Mouse (Mus musculus) central nervous system, embryonic 18 days (tissue): ENCODE data around the gene 1700080E11Rik. TPM values are rescaled to one million over a fixed set of nuclear protein-coding genes. Genes with fewer than 3 reads are reported as not detected.

ENCODE experiments used
- polyA plus RNA-seq: library from polyadenylated mRNA; depleted of rRNA; stranded (reverse); fragments of >200 nt; gene quantifications from 2 replicates; pipeline ENCODE4 v1.2.3, GENCODE M21; 2012; rRNA removed

1700080E11Rik gene
- not detected in 2 replicates for polyA plus RNA-seq

GRCm38 (mm10) chr9:105144992-105145391 is at the start of gene 1700080E11Rik:
Gene 1700080E11Rik (minus strand): TSS chr9:105145092.

DNA sequence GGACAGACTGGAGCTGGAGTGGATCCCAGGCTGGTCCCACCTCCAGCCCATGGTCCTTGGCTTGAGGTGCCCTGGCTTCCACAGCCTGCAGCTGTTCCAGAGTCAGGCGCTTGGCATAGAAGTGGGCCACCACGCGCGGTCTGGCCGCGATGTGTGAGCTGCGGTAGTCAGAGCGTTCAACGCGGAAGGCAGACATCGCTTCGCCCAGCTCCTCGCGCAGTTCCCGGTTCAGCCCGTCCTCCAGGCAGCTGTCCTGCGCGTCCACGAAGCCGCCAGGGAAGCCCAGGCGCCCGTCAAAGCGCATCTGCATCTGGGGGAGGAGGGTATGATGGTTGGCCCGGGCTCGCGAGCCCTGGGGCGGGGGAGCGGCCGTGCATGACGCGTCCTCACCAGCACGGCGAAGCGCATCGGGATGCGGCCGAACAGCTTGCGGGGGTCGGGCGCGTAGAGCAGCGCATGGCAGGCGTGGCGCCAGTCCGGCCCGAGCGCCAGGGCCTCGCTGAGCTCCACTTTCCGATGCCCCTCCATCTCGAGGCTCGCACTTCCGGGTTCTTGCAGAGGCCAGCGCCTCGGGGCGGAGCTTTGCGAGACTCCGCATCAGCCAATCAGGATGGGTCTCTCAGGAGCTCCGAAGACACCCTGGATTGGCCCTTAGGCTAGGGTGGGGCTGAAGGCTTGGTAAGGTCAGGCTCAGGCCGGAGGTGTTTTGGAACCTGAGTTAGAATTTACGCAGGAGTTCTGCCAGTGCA is 13.5 kb downstream of the 1700080E11Rik start, which contains the start of gene Nudt16:
Nudt16 (minus strand) TSS at position 572 of the 749 bp plus-strand sequence.

Other genes with a start within 250 kb of the 1700080E11Rik start
- 48.6 and 51.8 TPM in 2 replicates for gene Mrpl3, start 91.9 kb downstream of the 1700080E11Rik start, polyA plus RNA-seq
- gene Nudt16, start 13.3 kb downstream of the 1700080E11Rik start, polyA plus RNA-seq: 19.8 and 21.6 TPM in 2 replicates